In the genomic region with DNA sequence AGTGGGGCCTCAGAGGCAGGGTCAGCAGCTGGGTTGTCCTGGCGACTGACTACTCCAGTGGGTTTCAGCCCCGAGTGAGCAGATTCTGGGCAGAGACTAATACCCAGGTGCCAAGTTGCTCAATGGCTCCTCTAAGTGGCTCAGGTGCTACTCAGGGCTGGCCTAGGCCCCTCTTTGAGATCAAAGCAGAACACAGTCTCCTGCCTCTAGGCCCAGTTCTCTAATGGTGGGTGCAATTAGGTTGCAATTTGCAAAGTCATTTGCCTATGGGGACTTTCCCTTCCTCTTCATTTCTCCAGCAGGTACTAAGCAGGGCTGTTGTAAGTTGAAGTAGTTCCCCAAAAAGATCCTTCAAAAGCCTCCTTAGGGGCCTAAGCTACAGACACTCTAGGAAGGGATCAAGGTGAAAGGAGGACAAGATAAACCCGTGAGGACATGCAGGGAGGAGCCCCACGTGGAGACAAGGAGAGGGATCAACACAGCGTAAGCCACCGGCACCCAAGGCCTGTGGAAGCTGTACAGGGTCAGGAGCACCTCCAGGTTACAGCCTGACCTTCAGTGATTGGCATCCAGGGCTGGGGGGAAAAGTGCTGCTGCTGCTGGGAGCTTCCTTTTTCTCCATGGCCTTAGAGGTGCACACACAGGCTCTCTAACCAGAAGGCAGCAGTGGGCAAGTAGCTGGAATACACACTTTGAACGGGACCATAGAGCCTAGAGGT, we compare ENCODE assay signal across 11 mouse cellular contexts. TPM values are rescaled to one million over a fixed set of nuclear protein-coding genes. Genes with fewer than 3 reads are reported as not detected.
DNase-seq lines count a peak whose midpoint lies in the region; ATAC-seq and TF ChIP-seq lines count a peak whose summit lies in the region.
"Had no signal": no experiment of that assay in that cellular context is flagged by ENCODE, and none has a peak within 500 bp of the region (broad histone marks: within the 10 kb centered on the region; RNA-seq: fewer than 3 reads in every experiment).

No protein-coding gene starts in this region.

- ATAC-seq in hindbrain, embryonic 12.5 days (ENCODE audit: low FRiP score): no peak
- ATAC-seq in hindbrain, embryonic 11.5 days (ENCODE audit: low FRiP score): no peak
- ATAC-seq in liver, embryonic 16.5 days (ENCODE audit: low read depth): no peak
- peak; percentile 28; the same call in 1 of the 2 replicates for ATAC-seq in neutrophil, adult 5-6 weeks (ENCODE audit: extremely low read depth, insufficient number of reproducible peaks, low FRiP score, poor library complexity, severe bottlenecking)

- peak overlapping the region; percentile 28; the same call in 1 of the 2 replicates for H3K9ac ChIP-seq in hindbrain, embryonic 12.5 days
- H3K9ac ChIP-seq in hindbrain, embryonic 11.5 days (ENCODE audit: low read depth, low read length): no peak overlapping the region
- no peak overlapping the region for H3K9ac ChIP-seq in liver, embryonic 16.5 days (ENCODE audit: low read depth, low read length)
- H3K9ac ChIP-seq: embryonic facial prominence, embryonic 12.5 days had no signal

- H3K9me3 ChIP-seq in hindbrain, embryonic 12.5 days (replicated peaks): no peaks in the 10 kb centered on the region
- no peaks in the 10 kb centered on the region for H3K9me3 ChIP-seq in hindbrain, embryonic 11.5 days (ENCODE audit: control insufficient read depth, low read length)
- H3K9me3 ChIP-seq in liver, embryonic 16.5 days (replicated peaks; ENCODE audit: control insufficient read depth, low read length): no peaks in the 10 kb centered on the region
- H3K9me3 ChIP-seq: embryonic facial prominence, embryonic 12.5 days; limb, embryonic 12.5 days had no signal

- peaks cover 6% of the 10 kb centered on the region; the same call in 1 of the 2 replicates for H3K36me3 ChIP-seq in hindbrain, embryonic 12.5 days
- no peaks in the 10 kb centered on the region for H3K36me3 ChIP-seq in hindbrain, embryonic 11.5 days (ENCODE audit: control insufficient read depth, insufficient read depth, low read length)
- no peaks in the 10 kb centered on the region for H3K36me3 ChIP-seq in spleen, adult 2 months (ENCODE audit: control insufficient read depth, insufficient read depth, low read length)
- H3K36me3 ChIP-seq in liver, embryonic 16.5 days (ENCODE audit: control insufficient read depth, insufficient read depth): no peaks in the 10 kb centered on the region

- no peak overlapping the region for H3K27ac ChIP-seq in hindbrain, embryonic 12.5 days
- no peak overlapping the region for H3K27ac ChIP-seq in hindbrain, embryonic 11.5 days (ENCODE audit: low read depth, low read length)
- peak overlapping the region; percentile 63 for H3K27ac ChIP-seq in spleen, adult 2 months (ENCODE audit: insufficient read depth, low read length)
- peak overlapping the region; percentile 15 for H3K27ac ChIP-seq in liver, embryonic 16.5 days (ENCODE audit: low read length)
- H3K27ac ChIP-seq: embryonic facial prominence, embryonic 12.5 days; limb, embryonic 12.5 days had no signal

- peaks cover 38% of the 10 kb centered on the region for H3K4me1 ChIP-seq in hindbrain, embryonic 12.5 days
- peaks cover 2% of the 10 kb centered on the region; the same call in 1 of the 2 replicates for H3K4me1 ChIP-seq in hindbrain, embryonic 11.5 days (replicated peaks; ENCODE audit: control insufficient read depth, insufficient read depth, low read length)
- peaks cover 37% of the 10 kb centered on the region; the same call in 1 of the 2 replicates for H3K4me1 ChIP-seq in spleen, adult 2 months (ENCODE audit: control insufficient read depth, insufficient read depth, insufficient read length)
- H3K4me1 ChIP-seq in liver, embryonic 16.5 days (ENCODE audit: control insufficient read depth, low read depth, low read length): peaks cover 21% of the 10 kb centered on the region

- H3K4me3 ChIP-seq in hindbrain, embryonic 12.5 days: no peak overlapping the region
- no peak overlapping the region for H3K4me3 ChIP-seq in hindbrain, embryonic 11.5 days (ENCODE audit: low read depth, low read length)
- no peak overlapping the region for H3K4me3 ChIP-seq in spleen, adult 2 months (ENCODE audit: extremely low read depth, insufficient read depth, insufficient read length)
- no peak overlapping the region for H3K4me3 ChIP-seq in liver, embryonic 16.5 days (ENCODE audit: low read depth, low read length)
- H3K4me3 ChIP-seq: embryonic facial prominence, embryonic 12.5 days; limb, embryonic 12.5 days had no signal

- H3K27me3 ChIP-seq in hindbrain, embryonic 12.5 days: peaks cover 10% of the 10 kb centered on the region; the same call in 1 of the 2 replicates
- H3K27me3 ChIP-seq in hindbrain, embryonic 11.5 days (ENCODE audit: control insufficient read depth, insufficient read depth, low read length): no peaks in the 10 kb centered on the region
- H3K27me3 ChIP-seq in spleen, adult 2 months (ENCODE audit: control insufficient read depth, insufficient read depth, low read length): no peaks in the 10 kb centered on the region
- no peaks in the 10 kb centered on the region for H3K27me3 ChIP-seq in liver, embryonic 16.5 days (ENCODE audit: control insufficient read depth, insufficient read depth, low read depth, low read length)
- H3K27me3 ChIP-seq: embryonic facial prominence, embryonic 12.5 days had no signal

- H3K4me2 ChIP-seq in hindbrain, embryonic 12.5 days (replicated peaks): no peak overlapping the region
- H3K4me2 ChIP-seq in hindbrain, embryonic 11.5 days (replicated peaks; ENCODE audit: low read depth, low read length): no peak overlapping the region
- H3K4me2 ChIP-seq in liver, embryonic 16.5 days (ENCODE audit: low read depth, low read length): no peak overlapping the region
- H3K4me2 ChIP-seq: embryonic facial prominence, embryonic 12.5 days had no signal

- DNase-seq in hindbrain, embryonic 11.5 days (ENCODE audit: low spot score): no peak
- DNase-seq in spleen, adult 2 months (ENCODE audit: low read depth in 1 of 2, low spot score in 2 of 2): peak in 1 of 2 experiments; percentile 46
- DNase-seq in spleen, adult 12 weeks (ENCODE audit: low spot score): no peak
- no peak for DNase-seq in thymus, postnatal 4 days
- no peak for DNase-seq in frontal cortex, postnatal 25 days (ENCODE audit: low spot score in 2 of 2)
- DNase-seq: thymus, postnatal 36 days had no signal

- TF ChIP-seq CTCF in spleen, adult 2 months (IDR thresholded peaks at IDR 0.05; ENCODE audit: extremely low read depth, insufficient read depth, insufficient read length, insufficient replicate concordance): no peak

- 80% methylated on average over 7 of the region's 7 CpGs for WGBS in hindbrain, embryonic 12.5 days
- 83% methylated on average over 7 of the region's 7 CpGs for WGBS in hindbrain, embryonic 11.5 days
- 51% methylated on average over 7 of the region's 7 CpGs for WGBS in spleen, adult 2 months
- WGBS in liver, embryonic 16.5 days (ENCODE audit: insufficient replicate concordance): 64% methylated on average over 7 of the region's 7 CpGs

- no peak for TF ChIP-seq POLR2A in spleen, adult 2 months (IDR thresholded peaks at IDR 0.05; ENCODE audit: low read depth, low read length)

RNA-seq across cellular contexts. Expression of a gene that starts 2.6 kb away (rescaled TPM):
- polyA plus RNA-seq in hindbrain, embryonic 12.5 days (2016; fragmentation: Nextera tagmentation; extraction: Ambion mirVana): 29.4 and 29.5 TPM in 2 replicates
- 14.0 and 16.8 TPM in 2 replicates for polyA plus RNA-seq in hindbrain, embryonic 11.5 days (2014; fragmentation: Nextera tagmentation; extraction: Ambion mirVana)
- 40.9 and 56.9 TPM in 2 replicates for polyA plus RNA-seq in spleen, adult 2 months (2012; rRNA removed)
- polyA plus RNA-seq in liver, embryonic 16.5 days (2015; fragmentation: Nextera tagmentation; extraction: Ambion mirVana): 1.3 and 1.7 TPM in 2 replicates
- 53.5 and 55.6 TPM in 2 replicates for total RNA-seq in neutrophil, adult 5-6 weeks (2017)

RNA-seq across cellular contexts. Expression of a gene that starts 13.5 kb away (rescaled TPM):
- 393 and 423 TPM in 2 replicates for polyA plus RNA-seq in hindbrain, embryonic 12.5 days (2016; fragmentation: Nextera tagmentation; extraction: Ambion mirVana)
- 432 and 442 TPM in 2 replicates for polyA plus RNA-seq in hindbrain, embryonic 11.5 days (2014; fragmentation: Nextera tagmentation; extraction: Ambion mirVana)
- polyA plus RNA-seq in spleen, adult 2 months (2012; rRNA removed): 2,793 and 4,124 TPM in 2 replicates
- 262 and 314 TPM in 2 replicates for polyA plus RNA-seq in liver, embryonic 16.5 days (2015; fragmentation: Nextera tagmentation; extraction: Ambion mirVana)
- 798 and 852 TPM in 2 replicates for total RNA-seq in neutrophil, adult 5-6 weeks (2017)

RNA-seq across cellular contexts. Expression of a gene that starts 19.0 kb away (rescaled TPM):
- polyA plus RNA-seq in hindbrain, embryonic 12.5 days (2016; fragmentation: Nextera tagmentation; extraction: Ambion mirVana): 0.20 and 0.35 TPM in 2 replicates
- polyA plus RNA-seq in hindbrain, embryonic 11.5 days (2014; fragmentation: Nextera tagmentation; extraction: Ambion mirVana): 0.08 TPM in 1 of 2 replicates, not detected in the other
- polyA plus RNA-seq in spleen, adult 2 months (2012; rRNA removed): not detected in 2 replicates
- not detected in 2 replicates for polyA plus RNA-seq in liver, embryonic 16.5 days (2015; fragmentation: Nextera tagmentation; extraction: Ambion mirVana)
- not detected in 2 replicates for total RNA-seq in neutrophil, adult 5-6 weeks (2017)

RNA-seq across cellular contexts. Expression of a gene that starts 45.0 kb away (rescaled TPM):
- polyA plus RNA-seq in hindbrain, embryonic 12.5 days (2016; fragmentation: Nextera tagmentation; extraction: Ambion mirVana): 5.8 and 8.7 TPM in 2 replicates
- 3.3 and 4.4 TPM in 2 replicates for polyA plus RNA-seq in hindbrain, embryonic 11.5 days (2014; fragmentation: Nextera tagmentation; extraction: Ambion mirVana)
- polyA plus RNA-seq in spleen, adult 2 months (2012; rRNA removed): 8.4 and 12.2 TPM in 2 replicates
- polyA plus RNA-seq in liver, embryonic 16.5 days (2015; fragmentation: Nextera tagmentation; extraction: Ambion mirVana): 2.0 and 2.6 TPM in 2 replicates
- total RNA-seq in neutrophil, adult 5-6 weeks (2017): under 0.01 TPM in 2 replicates

Comparison
In these comparisons a context has a peak if more than half of its experiments do, and no peak if none do; other contexts are left out.
1. H3K27ac ChIP-seq: peak in spleen, adult 2 months (single experiment) and liver, embryonic 16.5 days (single experiment); none in hindbrain, embryonic 12.5 days (single experiment) and hindbrain, embryonic 11.5 days (single experiment).